Mouse (Mus musculus): Measurements from ENCODE around the gene Cirbp.

Gene Cirbp

GRCm38 (mm10) chr10:80165392-80166128 is at the start of gene Cirbp:
Gene Cirbp (plus strand): TSS chr10:80165985.
- no peak for DNase-seq (ENCODE audit: low spot score)

GRCm38 (mm10) chr10:80116563-80116926 is 49.2 kb upstream of the Cirbp start:
- peak; percentile 44 for DNase-seq (ENCODE audit: low spot score)

GRCm38 (mm10) chr10:80116927-80117691 is 48.7 kb upstream of the Cirbp start:
- peak; percentile 51 for DNase-seq (ENCODE audit: low spot score)

- no peak for DNase-seq (ENCODE audit: low spot score)
Measured at GRCm38 (mm10) chr10:80117736-80118135, 48.0 kb upstream of the Cirbp start.

- DNase-seq (ENCODE audit: low spot score), result no peak
Measured at GRCm38 (mm10) chr10:80118552-80118951, 47.2 kb upstream of the Cirbp start.

GRCm38 (mm10) chr10:80120146-80120545 is 45.6 kb upstream of the Cirbp start:
- no peak for DNase-seq (ENCODE audit: low spot score)

GRCm38 (mm10) chr10:80121639-80122038 is 44.1 kb upstream of the Cirbp start:
- no peak for DNase-seq (ENCODE audit: low spot score)

GRCm38 (mm10) chr10:80123932-80124562 is 41.7 kb upstream of the Cirbp start:
- no peak for DNase-seq (ENCODE audit: low spot score)

GRCm38 (mm10) chr10:80127920-80128319 is 37.9 kb upstream of the Cirbp start:
- DNase-seq (ENCODE audit: low spot score), result no peak

- DNase-seq (ENCODE audit: low spot score), result no peak
Measured at GRCm38 (mm10) chr10:80129846-80130245, 35.9 kb upstream of the Cirbp start.

GRCm38 (mm10) chr10:80130403-80131031 is 35.3 kb upstream of the Cirbp start:
- DNase-seq (ENCODE audit: low spot score), result no peak

GRCm38 (mm10) chr10:80131316-80131951 is 34.4 kb upstream of the Cirbp start:
- DNase-seq (ENCODE audit: low spot score), result no peak

- DNase-seq (ENCODE audit: low spot score), result no peak
Measured at GRCm38 (mm10) chr10:80131952-80132350, 33.8 kb upstream of the Cirbp start.

GRCm38 (mm10) chr10:80133226-80133849 is 32.4 kb upstream of the Cirbp start:
- DNase-seq (ENCODE audit: low spot score), result no peak

- no peak for DNase-seq (ENCODE audit: low spot score)
Measured at GRCm38 (mm10) chr10:80134421-80134820, 31.4 kb upstream of the Cirbp start.

- DNase-seq (ENCODE audit: low spot score), result no peak
Measured at GRCm38 (mm10) chr10:80135161-80135560, 30.6 kb upstream of the Cirbp start.

GRCm38 (mm10) chr10:80135641-80136040 is 30.1 kb upstream of the Cirbp start:
- DNase-seq (ENCODE audit: low spot score), result no peak

- no peak for DNase-seq (ENCODE audit: low spot score)
Measured at GRCm38 (mm10) chr10:80136179-80136951, 29.4 kb upstream of the Cirbp start.

GRCm38 (mm10) chr10:80136952-80137625 is 28.7 kb upstream of the Cirbp start:
- DNase-seq (ENCODE audit: low spot score), result no peak

Measured in adipocyte (in vitro differentiated cells).